Mouse (Mus musculus): ENCODE measurements around the gene Degs1. TPM values are rescaled to one million over a fixed set of nuclear protein-coding genes. Genes with fewer than 3 reads are reported as not detected.

Degs1 gene
- polyA plus RNA-seq (2015; fragmentation: Nextera tagmentation; extraction: Ambion mirVana): 73.1 and 85.0 TPM in 2 replicates

DNA sequence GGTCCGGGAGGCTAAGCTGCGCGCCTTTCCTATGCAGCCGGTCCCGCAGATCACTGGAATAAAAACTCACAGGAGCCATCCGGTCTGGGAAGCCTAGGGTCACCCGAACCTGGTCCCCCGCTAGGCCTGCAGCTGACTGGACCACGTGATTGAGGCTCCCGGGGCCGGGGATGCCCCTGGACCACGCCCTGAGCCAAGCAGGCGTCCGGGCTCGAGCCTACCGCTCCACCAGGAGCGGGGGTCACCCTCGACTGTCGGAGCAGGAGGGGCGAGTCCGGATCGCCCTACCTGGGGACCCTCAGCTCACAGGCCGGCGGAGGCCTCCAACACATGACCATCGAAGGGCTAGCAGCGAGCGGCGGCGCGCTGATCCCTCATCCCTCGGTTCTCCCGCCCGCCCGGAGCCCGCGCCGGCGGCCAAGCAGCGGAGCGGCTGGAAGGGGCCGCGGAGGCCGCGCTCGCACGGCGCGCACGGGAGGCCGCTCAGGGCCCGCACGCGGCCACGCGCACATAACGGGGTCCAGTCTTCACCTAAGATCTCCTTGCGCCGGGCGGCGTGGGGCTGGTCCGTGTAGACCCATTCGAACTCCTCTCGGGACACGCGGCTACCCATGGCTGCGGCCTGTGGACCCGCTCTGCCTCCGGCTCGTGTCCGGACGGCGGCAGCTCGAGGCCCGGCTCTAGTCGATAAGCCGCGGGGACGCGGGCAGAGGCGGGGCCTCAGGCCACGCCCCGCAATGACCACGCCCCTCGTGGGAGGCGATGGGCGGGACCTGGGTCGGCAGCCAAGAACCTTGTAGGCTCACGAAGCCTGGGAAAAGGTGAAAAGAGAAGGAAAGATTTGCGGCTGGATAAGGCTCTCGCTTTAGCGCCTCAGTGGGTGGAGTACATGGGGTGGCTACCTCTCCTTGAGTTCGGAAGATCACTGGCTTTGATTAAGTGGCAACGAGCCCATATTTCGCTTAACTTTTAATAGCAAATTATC lies at the start of gene Degs1:
Gene Degs1, minus strand, starts transcription at position 714 of the 985 bp plus-strand sequence.
- peak; percentile 94 for ATAC-seq
- H3K9ac ChIP-seq (ENCODE audit: low read depth, low read length): peak within 1 kb of the TSS; percentile 95
- under 1% methylated on average over 74 of the region's 94 CpGs for WGBS

DNA sequence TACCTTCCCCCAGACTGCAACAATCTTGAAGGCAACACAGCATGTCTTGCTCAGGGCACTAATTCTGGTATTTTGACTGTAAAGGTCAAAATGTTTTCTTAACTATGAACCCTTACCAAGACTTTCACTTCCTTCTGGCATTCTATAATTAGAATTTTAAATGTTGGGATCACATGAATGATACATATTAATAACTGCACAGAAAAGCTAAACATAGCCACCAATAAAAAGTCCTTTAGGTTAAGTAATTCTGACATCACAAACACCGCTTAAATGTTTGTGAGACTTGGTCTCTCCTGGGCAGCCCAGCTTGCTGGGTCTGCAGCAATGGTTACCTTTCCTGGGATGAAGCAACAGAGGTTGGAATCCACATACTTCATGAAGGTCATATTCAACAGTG lies 43.3 kb upstream of the Degs1 start:
- no peak overlapping the region for H3K4me2 ChIP-seq (ENCODE audit: low read length)
- ATAC-seq: no peak
- no peaks in the 10 kb centered on the region for H3K9me3 ChIP-seq (replicated peaks; ENCODE audit: control insufficient read depth, low read length, poor library complexity, severe bottlenecking)
- no peak overlapping the region for H3K4me3 ChIP-seq (ENCODE audit: low read depth, low read length)
- H3K9ac ChIP-seq (ENCODE audit: low read depth, low read length): no peak overlapping the region
- no peaks in the 10 kb centered on the region for H3K4me1 ChIP-seq (ENCODE audit: control insufficient read depth, insufficient read depth, low read length)
- peaks cover 39% of the 10 kb centered on the region for H3K36me3 ChIP-seq (ENCODE audit: control insufficient read depth, insufficient read depth, low read length)
- H3K27me3 ChIP-seq (ENCODE audit: control insufficient read depth, insufficient read depth, low read depth, low read length): no peaks in the 10 kb centered on the region
- H3K27ac ChIP-seq (ENCODE audit: low read length): no peak overlapping the region
- 92% methylated on average over 1 of the region's 1 CpGs for WGBS

More for the DNA sequence above, at the start of gene Degs1:
- H3K27me3 ChIP-seq (ENCODE audit: control insufficient read depth, insufficient read depth, low read depth, low read length): no peaks in the 10 kb centered on the region
- H3K4me3 ChIP-seq (ENCODE audit: low read depth, low read length): peak within 1 kb of the TSS; percentile 73
- no peaks in the 10 kb centered on the region for H3K9me3 ChIP-seq (replicated peaks; ENCODE audit: control insufficient read depth, low read length, poor library complexity, severe bottlenecking)
- peak within 1 kb of the TSS; percentile 78 for H3K4me2 ChIP-seq (ENCODE audit: low read length)
- peaks cover 7% of the 10 kb centered on the region for H3K36me3 ChIP-seq (ENCODE audit: control insufficient read depth, insufficient read depth, low read length)
- H3K27ac ChIP-seq (ENCODE audit: low read length): peak within 1 kb of the TSS; percentile 76
- peaks cover 23% of the 10 kb centered on the region for H3K4me1 ChIP-seq (ENCODE audit: control insufficient read depth, insufficient read depth, low read length)

DNA sequence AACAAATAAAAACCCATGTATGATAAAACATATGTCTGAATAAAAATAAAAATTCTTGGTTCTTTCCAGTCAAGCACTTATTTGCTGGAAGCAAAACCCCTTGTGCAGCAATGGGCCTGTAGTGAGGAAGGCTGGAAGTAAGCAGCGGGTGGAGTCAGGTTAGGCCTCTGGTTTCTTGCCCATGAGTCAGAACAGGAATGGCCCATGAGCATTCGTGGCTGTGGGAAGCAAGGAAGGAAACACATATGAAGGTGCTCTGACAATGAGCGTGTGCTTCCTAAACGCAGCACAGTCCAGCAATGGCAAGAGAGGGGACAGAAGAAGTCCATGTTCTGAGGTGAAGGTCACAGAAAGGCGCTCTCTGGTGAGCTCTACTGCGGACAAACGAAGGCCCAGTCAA lies 41.9 kb upstream of the Degs1 start:
- peaks cover 40% of the 10 kb centered on the region for H3K36me3 ChIP-seq (ENCODE audit: control insufficient read depth, insufficient read depth, low read length)
- H3K9me3 ChIP-seq (replicated peaks; ENCODE audit: control insufficient read depth, low read length, poor library complexity, severe bottlenecking): no peaks in the 10 kb centered on the region
- WGBS: 96% methylated on average over 7 of the region's 7 CpGs
- H3K4me1 ChIP-seq (ENCODE audit: control insufficient read depth, insufficient read depth, low read length): no peaks in the 10 kb centered on the region
- H3K9ac ChIP-seq (ENCODE audit: low read depth, low read length): no peak overlapping the region
- ATAC-seq: no peak
- H3K4me3 ChIP-seq (ENCODE audit: low read depth, low read length): no peak overlapping the region
- no peak overlapping the region for H3K4me2 ChIP-seq (ENCODE audit: low read length)
- no peak overlapping the region for H3K27ac ChIP-seq (ENCODE audit: low read length)
- H3K27me3 ChIP-seq (ENCODE audit: control insufficient read depth, insufficient read depth, low read depth, low read length): no peaks in the 10 kb centered on the region

DNA sequence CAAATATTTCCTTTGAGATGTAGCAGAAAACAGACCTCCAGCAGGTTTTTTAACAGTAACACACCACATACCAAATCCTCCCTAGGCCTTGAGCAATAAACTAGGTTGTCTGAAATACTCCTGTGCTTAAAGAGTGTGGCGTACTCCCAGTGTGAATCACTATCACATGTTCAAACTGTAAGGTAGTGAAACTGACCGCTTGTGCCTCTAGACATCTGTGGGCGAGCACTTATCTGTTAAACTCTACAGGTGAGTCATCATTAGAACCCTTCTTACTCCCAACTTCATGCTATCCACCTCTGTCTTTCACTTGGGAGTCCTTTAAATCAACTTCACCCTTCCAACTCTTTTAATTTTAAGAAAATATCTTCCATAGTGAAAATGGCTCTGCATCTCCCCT lies 40.5 kb upstream of the Degs1 start:
- Histone ChIP-seq H3K4me1 (ENCODE audit: control insufficient read depth, insufficient read depth, low read length) (no peaks in the 10 kb centered on the region), H3K27ac (ENCODE audit: low read length) (no peak overlapping the region), H3K27me3 (ENCODE audit: control insufficient read depth, insufficient read depth, low read depth, low read length) (no peaks in the 10 kb centered on the region), H3K9ac (ENCODE audit: low read depth, low read length) (no peak overlapping the region), H3K36me3 (ENCODE audit: control insufficient read depth, insufficient read depth, low read length) (peaks cover 41% of the 10 kb centered on the region), H3K9me3 (replicated peaks; ENCODE audit: control insufficient read depth, low read length, poor library complexity, severe bottlenecking) (no peaks in the 10 kb centered on the region), H3K4me3 (ENCODE audit: low read depth, low read length) (no peak overlapping the region), H3K4me2 (ENCODE audit: low read length) (no peak overlapping the region)
- no peak for ATAC-seq
- 95% methylated on average over 3 of the region's 3 CpGs for WGBS

DNA sequence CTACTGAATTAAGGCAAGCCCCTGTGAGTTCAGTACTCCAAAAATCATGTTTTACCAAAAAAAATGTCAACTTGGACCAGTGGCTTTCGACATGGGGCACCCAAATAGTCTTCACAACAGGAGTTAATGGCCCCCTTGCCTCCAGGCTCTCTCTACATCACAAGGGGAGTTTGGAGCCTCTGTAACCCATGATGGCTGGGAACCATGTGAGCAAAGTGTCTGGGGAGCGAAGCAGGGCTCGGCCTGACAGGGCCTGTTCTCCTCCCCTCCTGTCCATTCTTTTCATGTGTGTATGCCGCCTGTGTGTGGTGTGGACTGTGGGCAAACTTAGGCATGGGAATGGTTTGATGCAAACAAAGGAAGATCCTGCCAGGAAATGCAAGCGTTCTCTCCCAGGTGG lies 31.6 kb upstream of the Degs1 start:
- Histone ChIP-seq H3K4me1 (ENCODE audit: control insufficient read depth, insufficient read depth, low read length) (no peaks in the 10 kb centered on the region), H3K4me2 (ENCODE audit: low read length) (no peak overlapping the region), H3K27ac (ENCODE audit: low read length) (no peak overlapping the region), H3K4me3 (ENCODE audit: low read depth, low read length) (no peak overlapping the region), H3K27me3 (ENCODE audit: control insufficient read depth, insufficient read depth, low read depth, low read length) (no peaks in the 10 kb centered on the region), H3K9me3 (replicated peaks; ENCODE audit: control insufficient read depth, low read length, poor library complexity, severe bottlenecking) (no peaks in the 10 kb centered on the region), H3K9ac (ENCODE audit: low read depth, low read length) (no peak overlapping the region), H3K36me3 (ENCODE audit: control insufficient read depth, insufficient read depth, low read length) (peaks cover 41% of the 10 kb centered on the region)
- 96% methylated on average over 5 of the region's 5 CpGs for WGBS
- ATAC-seq: no peak

DNA sequence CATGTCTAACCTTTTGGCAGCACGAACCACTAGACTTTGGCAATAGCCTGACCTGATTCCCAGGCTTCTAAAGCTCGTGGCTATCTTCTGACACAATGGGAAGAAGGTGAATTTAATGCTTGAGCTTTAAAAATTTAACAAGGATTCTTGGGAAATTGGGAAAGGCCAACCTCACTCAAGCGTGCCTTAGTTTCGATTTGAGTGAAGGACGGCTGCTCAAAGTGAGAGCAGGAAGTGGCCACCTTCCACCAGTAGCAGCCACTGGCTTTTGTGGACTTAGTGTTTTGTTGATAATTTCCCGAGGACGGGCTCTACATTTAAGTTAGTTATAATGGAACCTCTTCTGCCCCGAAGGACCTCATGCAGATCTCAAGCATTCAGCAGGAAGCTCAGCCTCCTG lies 30.6 kb upstream of the Degs1 start:
- H3K27me3 ChIP-seq (ENCODE audit: control insufficient read depth, insufficient read depth, low read depth, low read length): no peaks in the 10 kb centered on the region
- no peaks in the 10 kb centered on the region for H3K9me3 ChIP-seq (replicated peaks; ENCODE audit: control insufficient read depth, low read length, poor library complexity, severe bottlenecking)
- H3K27ac ChIP-seq (ENCODE audit: low read length): no peak overlapping the region
- ATAC-seq: no peak
- 95% methylated on average over 8 of the region's 8 CpGs for WGBS
- H3K4me3 ChIP-seq (ENCODE audit: low read depth, low read length): no peak overlapping the region
- no peaks in the 10 kb centered on the region for H3K4me1 ChIP-seq (ENCODE audit: control insufficient read depth, insufficient read depth, low read length)
- peaks cover 36% of the 10 kb centered on the region for H3K36me3 ChIP-seq (ENCODE audit: control insufficient read depth, insufficient read depth, low read length)
- no peak overlapping the region for H3K4me2 ChIP-seq (ENCODE audit: low read length)
- no peak overlapping the region for H3K9ac ChIP-seq (ENCODE audit: low read depth, low read length)

DNA sequence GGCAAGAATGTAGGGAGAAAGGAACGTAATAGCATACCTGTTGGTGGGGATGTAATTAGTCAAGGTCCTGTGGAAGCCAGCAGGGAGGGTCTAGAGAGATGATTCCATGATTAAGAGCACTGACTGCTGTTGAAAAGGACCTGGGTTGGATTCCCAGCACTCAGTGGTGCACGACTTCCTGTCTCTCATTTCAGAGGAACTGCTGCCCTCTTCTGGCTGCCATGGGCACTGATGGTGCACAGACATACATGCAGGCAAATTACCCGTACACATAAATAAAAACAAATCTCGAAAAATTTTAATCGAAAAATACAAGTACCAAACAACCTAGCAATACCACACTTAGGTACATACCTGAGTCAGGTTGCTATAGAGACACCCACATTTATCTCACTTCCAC lies 28.8 kb upstream of the Degs1 start:
- no peak overlapping the region for H3K4me2 ChIP-seq (ENCODE audit: low read length)
- no peaks in the 10 kb centered on the region for H3K4me1 ChIP-seq (ENCODE audit: control insufficient read depth, insufficient read depth, low read length)
- no peak overlapping the region for H3K4me3 ChIP-seq (ENCODE audit: low read depth, low read length)
- ATAC-seq: no peak
- no peak overlapping the region for H3K27ac ChIP-seq (ENCODE audit: low read length)
- no peak overlapping the region for H3K9ac ChIP-seq (ENCODE audit: low read depth, low read length)
- no peaks in the 10 kb centered on the region for H3K27me3 ChIP-seq (ENCODE audit: control insufficient read depth, insufficient read depth, low read depth, low read length)
- WGBS: 98% methylated on average over 5 of the region's 5 CpGs
- no peaks in the 10 kb centered on the region for H3K9me3 ChIP-seq (replicated peaks; ENCODE audit: control insufficient read depth, low read length, poor library complexity, severe bottlenecking)
- H3K36me3 ChIP-seq (ENCODE audit: control insufficient read depth, insufficient read depth, low read length): peaks cover 23% of the 10 kb centered on the region

DNA sequence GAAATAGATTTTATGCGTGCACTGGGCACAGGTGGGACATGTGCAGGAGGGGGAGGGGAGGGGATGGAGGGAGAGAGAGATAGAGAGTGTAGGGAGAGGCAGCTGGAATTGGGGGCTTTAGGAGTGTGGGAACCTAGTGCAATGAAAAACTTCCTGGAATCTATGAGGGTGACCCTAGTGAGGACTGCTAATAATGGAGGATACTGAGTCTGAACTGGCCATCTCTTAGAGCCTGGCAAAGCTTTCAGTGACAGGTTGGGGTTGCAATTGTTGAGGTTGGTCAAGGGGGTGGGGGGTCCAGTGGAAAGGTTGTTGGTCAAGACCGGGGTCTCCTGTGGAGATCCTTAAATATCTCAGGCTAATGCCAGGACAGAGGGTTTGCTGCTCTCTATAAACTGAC lies 27.7 kb upstream of the Degs1 start:
- WGBS: 89% methylated on average over 2 of the region's 2 CpGs
- Histone ChIP-seq H3K9ac (ENCODE audit: low read depth, low read length) (no peak overlapping the region), H3K27ac (ENCODE audit: low read length) (no peak overlapping the region), H3K4me2 (ENCODE audit: low read length) (no peak overlapping the region), H3K4me1 (ENCODE audit: control insufficient read depth, insufficient read depth, low read length) (no peaks in the 10 kb centered on the region), H3K36me3 (ENCODE audit: control insufficient read depth, insufficient read depth, low read length) (peaks cover 15% of the 10 kb centered on the region), H3K9me3 (replicated peaks; ENCODE audit: control insufficient read depth, low read length, poor library complexity, severe bottlenecking) (0 out of 2 replicates have a peak, but pooled peaks cover 2% of the 10 kb centered on the region), H3K4me3 (ENCODE audit: low read depth, low read length) (no peak overlapping the region), H3K27me3 (ENCODE audit: control insufficient read depth, insufficient read depth, low read depth, low read length) (no peaks in the 10 kb centered on the region)
- ATAC-seq: no peak

DNA sequence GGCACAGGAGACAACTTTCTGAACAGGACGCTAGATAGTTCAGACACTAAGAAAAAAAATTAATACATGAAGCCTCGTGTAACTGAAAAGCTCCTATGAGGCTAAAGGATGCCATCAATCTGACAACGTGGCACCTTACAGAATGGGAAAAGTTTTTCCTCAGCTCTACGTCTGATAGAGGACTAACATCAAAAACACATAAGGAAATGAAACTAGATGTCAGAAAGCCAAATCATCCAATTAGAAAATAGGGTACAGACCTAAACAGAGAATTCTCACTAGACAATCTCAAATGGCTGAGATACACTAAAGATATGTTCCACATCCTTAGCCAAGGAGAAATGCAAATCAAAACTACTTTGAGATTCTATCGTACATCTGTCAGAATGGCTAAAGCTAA lies 26.8 kb upstream of the Degs1 start:
- no peak for ATAC-seq
- Histone ChIP-seq H3K36me3 (ENCODE audit: control insufficient read depth, insufficient read depth, low read length) (peaks cover 8% of the 10 kb centered on the region), H3K4me2 (ENCODE audit: low read length) (no peak overlapping the region), H3K27ac (ENCODE audit: low read length) (no peak overlapping the region), H3K9me3 (replicated peaks; ENCODE audit: control insufficient read depth, low read length, poor library complexity, severe bottlenecking) (0 out of 2 replicates have a peak, but pooled peaks cover 2% of the 10 kb centered on the region), H3K4me1 (ENCODE audit: control insufficient read depth, insufficient read depth, low read length) (no peaks in the 10 kb centered on the region), H3K9ac (ENCODE audit: low read depth, low read length) (no peak overlapping the region), H3K4me3 (ENCODE audit: low read depth, low read length) (no peak overlapping the region), H3K27me3 (ENCODE audit: control insufficient read depth, insufficient read depth, low read depth, low read length) (no peaks in the 10 kb centered on the region)
- 83% methylated on average over 5 of the region's 5 CpGs for WGBS

Measured in midbrain, embryonic 16.5 days (tissue).